Mouse (Mus musculus): Measurements from ENCODE around the gene Scarf2. TPM values are rescaled to one million over a fixed set of nuclear protein-coding genes. Genes with fewer than 3 reads are reported as not detected.

The Scarf2 gene
- total and polyA plus RNA-seq, 2 experiments from 2014 or later, result 2.0 to 15.6 TPM

GRCm38 (mm10) chr16:17843701-17844365, 46.8 kb downstream of the Scarf2 start:
- H3K9ac ChIP-seq (replicated peaks; ENCODE audit: low read length), result no peak overlapping the region
- H3K27ac ChIP-seq, result no peak overlapping the region
- no peak for TF ChIP-seq CTCF (IDR thresholded peaks at IDR 0.05; ENCODE audit: low read depth)
- peaks cover 65% of the 10 kb centered on the region for H3K36me3 ChIP-seq (ENCODE audit: insufficient read depth, low read length)
- H3K4me1 ChIP-seq (ENCODE audit: insufficient read depth, low read length), result no peaks in the 10 kb centered on the region
- DNase-seq (ENCODE audit: low spot score) (no peak), ATAC-seq (no peak)
- H3K4me3 ChIP-seq (ENCODE audit: low read length), result no peak overlapping the region
- WGBS, result 72% methylated on average over 10 of the region's 10 CpGs
- no peak overlapping the region for H3K4me2 ChIP-seq (ENCODE audit: low read depth, low read length)
- no peaks in the 10 kb centered on the region for H3K9me3 ChIP-seq (ENCODE audit: low read length)
- H3K27me3 ChIP-seq (ENCODE audit: insufficient read depth, low read length), result no peaks in the 10 kb centered on the region

GRCm38 (mm10) chr16:17848431-17848830, 51.3 kb downstream of the Scarf2 start:
- H3K27me3 ChIP-seq (ENCODE audit: insufficient read depth, low read length), result no peaks in the 10 kb centered on the region
- DNase-seq (ENCODE audit: low spot score) (no peak), ATAC-seq (no peak)
- H3K36me3 ChIP-seq (ENCODE audit: insufficient read depth, low read length), result peaks cover 60% of the 10 kb centered on the region
- no peaks in the 10 kb centered on the region for H3K9me3 ChIP-seq (ENCODE audit: low read length)
- WGBS, result 93% methylated on average over 6 of the region's 6 CpGs
- H3K4me1 ChIP-seq (ENCODE audit: insufficient read depth, low read length), result no peaks in the 10 kb centered on the region
- H3K27ac ChIP-seq, result peak overlapping the region; percentile 8; the same call in 1 of the 2 replicates
- H3K4me2 ChIP-seq (ENCODE audit: low read depth, low read length), result no peak overlapping the region
- H3K4me3 ChIP-seq (ENCODE audit: low read length), result no peak overlapping the region
- H3K9ac ChIP-seq (replicated peaks; ENCODE audit: low read length), result no peak overlapping the region
- no peak for TF ChIP-seq CTCF (IDR thresholded peaks at IDR 0.05; ENCODE audit: low read depth)

- TF ChIP-seq CTCF (IDR thresholded peaks at IDR 0.05; ENCODE audit: low read depth), result peak; percentile 91
- H3K4me2 ChIP-seq (ENCODE audit: low read depth, low read length), result no peak overlapping the region
- H3K27me3 ChIP-seq (ENCODE audit: insufficient read depth, low read length), result no peaks in the 10 kb centered on the region
- peak overlapping the region; percentile 8; the same call in 1 of the 2 replicates for H3K27ac ChIP-seq
- 32% methylated on average over 1 of the region's 1 CpGs for WGBS
- no peaks in the 10 kb centered on the region for H3K9me3 ChIP-seq (ENCODE audit: low read length)
- peak; percentile 66 for ATAC-seq
- peak; percentile 92 for DNase-seq (ENCODE audit: low spot score)
- no peak overlapping the region for H3K9ac ChIP-seq (replicated peaks; ENCODE audit: low read length)
- H3K4me3 ChIP-seq (ENCODE audit: low read length), result no peak overlapping the region
- peaks cover 60% of the 10 kb centered on the region for H3K36me3 ChIP-seq (ENCODE audit: insufficient read depth, low read length)
- H3K4me1 ChIP-seq (ENCODE audit: insufficient read depth, low read length), result no peaks in the 10 kb centered on the region
Measured at GRCm38 (mm10) chr16:17848928-17849327, 51.8 kb downstream of the Scarf2 start.

GRCm38 (mm10) chr16:17849486-17849885, 52.4 kb downstream of the Scarf2 start:
- ATAC-seq, result no peak
- no peaks in the 10 kb centered on the region for H3K27me3 ChIP-seq (ENCODE audit: insufficient read depth, low read length)

GRCm38 (mm10) chr16:17851331-17851730, 54.2 kb downstream of the Scarf2 start:
- DNase-seq (ENCODE audit: low spot score) (no peak), ATAC-seq (no peak)
- H3K4me2 ChIP-seq (ENCODE audit: low read depth, low read length), result no peak overlapping the region
- H3K9ac ChIP-seq (replicated peaks; ENCODE audit: low read length), result no peak overlapping the region
- H3K27ac ChIP-seq, result no peak overlapping the region
- 88% methylated on average over 5 of the region's 5 CpGs for WGBS
- no peak for TF ChIP-seq CTCF (IDR thresholded peaks at IDR 0.05; ENCODE audit: low read depth)
- no peaks in the 10 kb centered on the region for H3K9me3 ChIP-seq (ENCODE audit: low read length)
- H3K4me1 ChIP-seq (ENCODE audit: insufficient read depth, low read length), result no peaks in the 10 kb centered on the region
- H3K36me3 ChIP-seq (ENCODE audit: insufficient read depth, low read length), result peaks cover 55% of the 10 kb centered on the region
- no peak overlapping the region for H3K4me3 ChIP-seq (ENCODE audit: low read length)
- H3K27me3 ChIP-seq (ENCODE audit: insufficient read depth, low read length), result no peaks in the 10 kb centered on the region

More at GRCm38 (mm10) chr16:17849486-17849885, 52.4 kb downstream of the Scarf2 start:
- Histone ChIP-seq H3K9ac (replicated peaks; ENCODE audit: low read length) (no peak overlapping the region), H3K27ac (no peak overlapping the region), H3K9me3 (ENCODE audit: low read length) (no peaks in the 10 kb centered on the region), H3K36me3 (ENCODE audit: insufficient read depth, low read length) (peaks cover 60% of the 10 kb centered on the region), H3K4me1 (ENCODE audit: insufficient read depth, low read length) (no peaks in the 10 kb centered on the region), H3K4me2 (ENCODE audit: low read depth, low read length) (no peak overlapping the region), H3K4me3 (ENCODE audit: low read length) (no peak overlapping the region)
- 86% methylated on average over 6 of the region's 6 CpGs for WGBS
- TF ChIP-seq CTCF (IDR thresholded peaks at IDR 0.05; ENCODE audit: low read depth), result no peak
- DNase-seq (ENCODE audit: low spot score), result no peak

GRCm38 (mm10) chr16:17851860-17852259, 54.8 kb downstream of the Scarf2 start:
- Histone ChIP-seq H3K9ac (replicated peaks; ENCODE audit: low read length) (no peak overlapping the region), H3K4me3 (ENCODE audit: low read length) (no peak overlapping the region), H3K4me1 (ENCODE audit: insufficient read depth, low read length) (no peaks in the 10 kb centered on the region), H3K9me3 (ENCODE audit: low read length) (no peaks in the 10 kb centered on the region), H3K36me3 (ENCODE audit: insufficient read depth, low read length) (peaks cover 55% of the 10 kb centered on the region), H3K27ac (no peak overlapping the region), H3K27me3 (ENCODE audit: insufficient read depth, low read length) (no peaks in the 10 kb centered on the region), H3K4me2 (ENCODE audit: low read depth, low read length) (no peak overlapping the region)
- WGBS, result 86% methylated on average over 1 of the region's 1 CpGs
- DNase-seq (ENCODE audit: low spot score) (peak; percentile 45), ATAC-seq (no peak)
- no peak for TF ChIP-seq CTCF (IDR thresholded peaks at IDR 0.05; ENCODE audit: low read depth)

GRCm38 (mm10) chr16:17853263-17853662, 56.2 kb downstream of the Scarf2 start:
- ATAC-seq (no peak), DNase-seq (ENCODE audit: low spot score) (no peak)
- Histone ChIP-seq H3K9me3 (ENCODE audit: low read length) (no peaks in the 10 kb centered on the region), H3K4me1 (ENCODE audit: insufficient read depth, low read length) (no peaks in the 10 kb centered on the region), H3K4me3 (ENCODE audit: low read length) (no peak overlapping the region), H3K4me2 (ENCODE audit: low read depth, low read length) (no peak overlapping the region), H3K9ac (replicated peaks; ENCODE audit: low read length) (no peak overlapping the region), H3K36me3 (ENCODE audit: insufficient read depth, low read length) (peaks cover 64% of the 10 kb centered on the region), H3K27me3 (ENCODE audit: insufficient read depth, low read length) (no peaks in the 10 kb centered on the region), H3K27ac (no peak overlapping the region)
- no peak for TF ChIP-seq CTCF (IDR thresholded peaks at IDR 0.05; ENCODE audit: low read depth)
- 87% methylated on average over 2 of the region's 2 CpGs for WGBS
